Mouse (Mus musculus): ENCODE results near the gene Erg.

DNA sequence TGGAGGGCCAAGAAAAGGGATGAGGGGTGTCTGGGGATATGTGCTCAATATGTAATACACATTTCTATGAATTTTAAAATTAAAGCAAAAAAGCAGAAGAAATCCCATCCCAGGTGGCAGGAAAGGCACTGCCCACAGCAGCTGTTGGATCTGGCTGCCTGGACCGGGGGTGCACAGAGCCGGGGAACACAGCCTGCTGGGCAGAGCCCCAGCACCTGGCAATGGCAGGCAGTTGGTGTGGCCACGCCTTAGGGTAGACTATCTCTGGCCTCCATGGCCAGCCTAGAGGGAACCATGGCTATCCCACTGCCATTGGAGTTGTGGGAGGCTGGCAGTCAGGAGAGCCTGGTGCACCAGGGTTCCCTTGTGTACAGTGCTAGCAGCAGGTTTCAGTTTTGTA, 180.9 kb downstream of the Erg start:
- TF ChIP-seq CTCF (IDR thresholded peaks at IDR 0.05; ENCODE audit: borderline replicate concordance, insufficient read depth, low read length) (no peak), POLR2A (IDR thresholded peaks at IDR 0.05; ENCODE audit: low read depth, low read length) (no peak)
